Mouse (Mus musculus): ENCODE results near the gene Tmc3. TPM values are rescaled to one million over a fixed set of nuclear protein-coding genes. Genes with fewer than 3 reads are reported as not detected.

The Tmc3 gene
- total RNA-seq, 4 experiments from 2014 or later, result 0.41 to 0.75 (median 0.49) TPM

GRCm38 (mm10) chr7:83637781-83638583 lies 53.3 kb downstream of the Tmc3 start:
- no peak for DNase-seq (ENCODE audit: low spot score in 2 of 2)

DNA sequence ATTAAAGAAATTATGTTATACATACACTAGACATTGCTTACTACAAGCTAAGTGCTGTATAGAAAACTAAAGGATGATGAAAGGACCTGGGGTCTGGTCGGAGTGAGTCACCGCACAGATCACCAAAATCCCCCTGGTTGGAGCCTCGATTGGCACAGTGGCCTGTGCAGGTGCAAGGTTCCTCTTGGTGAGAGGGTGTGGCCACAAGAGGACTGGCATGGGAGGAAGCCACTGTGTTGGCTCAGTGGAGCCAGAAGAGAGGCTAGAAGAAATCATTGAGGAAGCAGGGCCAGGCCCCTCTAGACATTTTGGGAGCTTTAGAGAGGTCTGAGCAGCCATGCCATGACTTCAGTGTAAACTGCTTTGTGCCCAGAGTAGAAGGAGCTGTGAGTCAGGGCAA lies 54.4 kb downstream of the Tmc3 start:
- no peak for DNase-seq (ENCODE audit: low spot score in 2 of 2)

DNA sequence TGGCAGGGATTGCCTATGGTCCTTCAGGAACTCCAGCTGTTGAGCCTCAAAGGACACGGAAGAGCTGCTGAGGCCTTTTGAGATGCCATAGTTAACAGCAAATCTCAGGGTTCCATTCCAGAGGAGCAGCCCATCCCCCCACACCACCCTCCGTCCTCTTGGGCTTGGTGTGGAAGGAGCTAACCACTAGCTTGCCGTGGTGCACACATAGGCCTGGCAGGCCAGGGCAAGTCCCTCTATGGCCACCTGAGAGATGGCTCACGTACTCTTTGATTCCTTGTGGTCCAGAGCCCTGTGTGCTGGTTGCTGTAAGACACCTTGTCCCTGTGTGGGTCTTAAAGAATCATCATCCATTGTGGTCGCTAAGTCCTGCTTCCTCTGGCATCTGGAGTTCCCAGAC lies 55.9 kb downstream of the Tmc3 start:
- no peak for DNase-seq (ENCODE audit: low spot score in 2 of 2)

DNA sequence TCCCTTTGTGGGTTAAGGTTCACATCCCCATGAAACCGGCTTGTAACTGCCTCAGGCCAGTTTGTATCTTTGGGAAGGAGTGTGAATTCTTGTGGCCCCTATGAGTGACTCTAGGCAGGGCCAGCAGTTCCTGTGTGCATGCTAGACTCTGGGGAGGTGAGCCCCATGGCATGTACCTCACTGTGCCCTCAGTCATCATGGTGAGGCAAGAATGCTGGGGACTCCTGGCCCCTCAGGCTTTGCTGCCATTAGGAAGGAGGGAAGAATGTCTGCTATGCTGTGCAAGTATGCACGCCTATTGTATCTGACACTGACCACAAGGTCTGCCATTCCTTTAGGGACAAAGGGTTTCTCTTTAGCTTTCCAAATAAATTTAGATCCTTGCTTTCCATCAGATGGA lies 56.4 kb downstream of the Tmc3 start:
- no peak for DNase-seq (ENCODE audit: low spot score in 2 of 2)

DNA sequence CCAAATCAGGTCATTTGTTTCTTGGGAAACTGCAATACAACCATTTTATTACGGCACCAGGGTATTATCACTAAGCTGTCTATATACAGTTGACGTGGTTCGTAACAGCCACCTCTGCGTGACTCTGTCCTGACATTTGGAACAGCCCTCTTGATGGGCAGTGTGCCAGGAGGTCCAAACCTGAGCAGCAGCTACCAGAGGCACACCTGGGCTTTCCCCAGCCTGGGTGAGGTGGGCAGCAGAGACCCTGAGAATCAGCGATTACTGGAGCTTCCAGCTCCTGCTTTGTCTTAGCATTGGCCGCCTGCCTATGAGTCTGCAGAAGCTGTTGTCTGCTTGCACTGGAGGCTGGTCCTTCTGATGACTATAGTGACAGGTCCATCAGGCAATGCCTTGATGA lies 58.9 kb downstream of the Tmc3 start:
- DNase-seq (ENCODE audit: low spot score in 2 of 2), result no peak

- no peak for DNase-seq (ENCODE audit: low spot score in 2 of 2)
Measured at GRCm38 (mm10) chr7:83644761-83645160, 60.0 kb downstream of the Tmc3 start.

DNA sequence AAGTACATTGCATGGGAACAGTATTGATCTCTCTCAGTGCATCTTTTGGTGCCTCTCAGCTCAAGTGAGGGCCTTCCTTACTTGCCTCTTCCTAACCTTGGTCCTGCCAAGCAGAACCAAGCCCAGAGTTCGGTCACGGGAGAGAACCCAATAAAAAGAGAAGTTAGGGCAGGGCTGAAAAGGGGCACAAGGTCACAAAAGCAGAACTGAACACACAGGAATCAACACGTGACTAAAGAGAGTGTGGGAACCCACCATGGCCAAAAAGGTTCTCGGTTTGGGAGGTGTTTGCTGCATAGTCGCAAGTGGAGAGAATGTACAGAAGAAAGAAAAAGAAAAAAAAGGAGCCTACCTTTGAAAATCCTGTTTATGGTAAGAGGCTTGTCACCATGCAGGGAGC lies 60.7 kb downstream of the Tmc3 start:
- DNase-seq (ENCODE audit: low spot score in 2 of 2), result no peak

GRCm38 (mm10) chr7:83648807-83649206 lies 64.1 kb downstream of the Tmc3 start:
- no peak for DNase-seq (ENCODE audit: low spot score in 2 of 2)

DNA sequence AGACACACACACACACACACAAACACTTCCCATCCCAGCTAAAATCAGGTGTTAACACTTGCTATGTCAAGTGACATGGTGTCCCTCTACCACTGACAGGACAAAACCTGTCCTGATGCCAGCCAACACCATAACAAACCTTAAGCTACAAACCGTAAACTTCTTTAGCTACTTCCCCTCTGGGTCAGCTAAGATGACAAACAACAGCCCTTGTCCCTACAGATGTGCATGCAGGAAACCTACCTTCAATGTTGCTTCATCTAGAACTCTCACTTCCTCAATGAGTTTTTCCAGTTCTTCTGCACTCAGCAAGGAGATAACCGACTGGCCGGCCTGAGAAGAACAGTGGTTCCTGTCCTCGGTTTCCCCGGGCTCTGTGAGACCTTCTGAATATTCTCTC lies 65.9 kb downstream of the Tmc3 start:
- DNase-seq (ENCODE audit: low spot score in 2 of 2), result no peak

DNA sequence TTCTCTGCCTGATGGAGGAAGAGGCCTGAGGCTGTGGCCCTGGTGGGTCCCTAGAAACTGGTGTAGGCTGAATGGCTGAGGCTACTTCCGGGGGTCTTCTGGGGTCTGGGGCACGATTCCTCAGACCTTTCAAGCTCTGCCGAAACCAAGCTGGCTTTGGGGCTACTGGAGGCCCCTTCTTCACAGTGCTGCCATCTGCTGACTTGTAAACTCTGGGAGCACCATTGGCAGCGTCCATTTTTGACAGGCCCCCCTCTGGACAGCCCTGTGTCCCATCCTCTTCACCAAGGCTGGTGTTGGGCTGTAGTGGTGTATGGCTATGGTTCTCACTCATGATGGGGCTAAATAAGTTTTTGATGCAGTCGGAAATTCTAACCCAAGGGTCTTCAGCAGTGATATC lies 67.8 kb downstream of the Tmc3 start:
- no peak for DNase-seq (ENCODE audit: low spot score in 2 of 2)

- DNase-seq (ENCODE audit: low spot score in 2 of 2), result no peak
Measured at GRCm38 (mm10) chr7:83653605-83654051, 68.9 kb downstream of the Tmc3 start.

- no peak for DNase-seq (ENCODE audit: low spot score in 2 of 2)
Measured at GRCm38 (mm10) chr7:83654196-83654595, 69.5 kb downstream of the Tmc3 start.

GRCm38 (mm10) chr7:83654938-83655630 lies 70.4 kb downstream of the Tmc3 start:
- DNase-seq (ENCODE audit: low spot score in 2 of 2), result no peak

GRCm38 (mm10) chr7:83658716-83659115 lies 74.0 kb downstream of the Tmc3 start:
- no peak for DNase-seq (ENCODE audit: low spot score in 2 of 2)

DNA sequence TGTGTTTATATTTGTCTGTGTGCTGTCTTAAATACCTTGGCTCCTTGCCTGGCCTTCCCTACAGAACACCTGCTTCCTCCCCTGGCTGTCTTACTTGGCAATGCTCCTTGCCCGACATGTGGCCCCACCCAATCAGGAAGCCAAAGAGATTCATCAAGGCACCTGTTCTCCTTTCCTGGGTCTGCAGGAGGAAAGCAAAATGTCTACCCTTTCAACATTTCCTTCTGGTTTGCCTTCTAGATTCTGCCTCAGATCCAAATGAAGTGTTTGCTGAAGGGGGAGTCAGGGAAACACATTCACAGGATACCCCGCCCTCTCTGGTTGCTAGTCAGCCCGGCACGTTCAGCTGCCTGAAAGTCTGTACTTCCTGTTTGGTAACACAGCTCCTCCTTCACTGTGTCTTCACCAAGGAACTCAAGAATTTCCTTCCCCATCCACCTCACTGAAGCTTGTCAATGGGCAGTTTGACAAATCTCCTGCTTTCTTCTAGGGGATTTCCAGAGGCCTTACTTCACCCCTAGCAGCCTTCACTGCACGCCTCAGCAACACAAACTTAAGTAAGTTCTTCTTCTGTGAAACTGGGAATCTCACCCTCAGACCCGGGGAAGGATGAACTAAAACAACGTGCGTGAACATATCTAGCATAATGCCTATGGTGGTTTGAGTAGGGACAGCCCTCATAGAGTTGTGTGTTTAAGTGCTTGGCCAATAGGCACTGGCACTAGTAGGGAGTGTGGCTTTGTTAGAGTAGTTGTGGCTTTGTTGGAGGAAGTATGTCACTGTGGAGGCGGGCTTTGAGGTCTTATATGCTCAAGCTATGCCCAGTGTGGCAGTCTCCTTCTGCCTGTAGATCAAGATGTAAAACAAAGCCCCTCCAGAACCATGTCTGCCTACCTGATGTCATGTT lies 74.7 kb downstream of the Tmc3 start:
- DNase-seq (ENCODE audit: low spot score in 2 of 2), result no peak

GRCm38 (mm10) chr7:83660273-83660691 lies 75.6 kb downstream of the Tmc3 start:
- DNase-seq (ENCODE audit: low spot score in 2 of 2), result no peak

DNA sequence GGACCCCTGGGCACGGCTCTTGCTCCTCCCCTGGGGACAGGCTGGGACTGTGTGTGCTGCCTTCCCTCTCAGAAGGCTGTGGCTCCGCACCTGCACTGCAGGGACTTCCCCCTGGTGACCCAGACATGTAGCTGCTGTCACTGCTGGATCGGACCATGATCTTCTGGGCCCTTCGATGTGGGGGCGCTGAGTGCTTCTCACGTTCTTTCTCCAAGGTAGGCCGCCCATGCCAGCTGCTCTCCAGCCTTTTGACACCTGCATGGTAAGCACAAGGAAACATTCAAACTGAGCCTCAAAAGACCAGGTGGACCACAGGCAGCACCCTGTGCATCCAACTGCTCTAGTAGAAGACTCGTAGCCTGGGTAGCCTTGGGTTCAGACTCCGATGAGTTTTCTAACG lies 76.3 kb downstream of the Tmc3 start:
- no peak for DNase-seq (ENCODE audit: low spot score in 2 of 2)

DNA sequence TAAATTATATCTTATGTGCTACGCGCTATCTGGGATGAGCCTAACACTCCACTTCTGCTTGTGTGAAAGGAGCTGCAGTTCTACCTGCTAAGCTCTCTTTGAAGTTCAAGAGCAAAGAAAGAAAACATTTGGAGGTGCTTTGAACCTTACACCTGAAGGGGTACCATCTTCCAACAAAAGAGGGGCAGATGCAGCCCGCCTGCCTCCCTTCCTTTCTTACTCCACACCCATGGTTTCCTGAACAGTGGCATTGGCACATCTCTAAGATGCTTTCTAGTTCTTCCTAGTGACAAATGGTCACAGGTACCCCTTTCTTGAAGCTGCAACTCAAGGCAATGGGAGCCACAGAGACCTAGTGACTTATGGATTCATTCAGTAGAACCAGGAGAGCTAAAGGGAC lies 77.0 kb downstream of the Tmc3 start:
- no peak for DNase-seq (ENCODE audit: low spot score in 2 of 2)

DNA sequence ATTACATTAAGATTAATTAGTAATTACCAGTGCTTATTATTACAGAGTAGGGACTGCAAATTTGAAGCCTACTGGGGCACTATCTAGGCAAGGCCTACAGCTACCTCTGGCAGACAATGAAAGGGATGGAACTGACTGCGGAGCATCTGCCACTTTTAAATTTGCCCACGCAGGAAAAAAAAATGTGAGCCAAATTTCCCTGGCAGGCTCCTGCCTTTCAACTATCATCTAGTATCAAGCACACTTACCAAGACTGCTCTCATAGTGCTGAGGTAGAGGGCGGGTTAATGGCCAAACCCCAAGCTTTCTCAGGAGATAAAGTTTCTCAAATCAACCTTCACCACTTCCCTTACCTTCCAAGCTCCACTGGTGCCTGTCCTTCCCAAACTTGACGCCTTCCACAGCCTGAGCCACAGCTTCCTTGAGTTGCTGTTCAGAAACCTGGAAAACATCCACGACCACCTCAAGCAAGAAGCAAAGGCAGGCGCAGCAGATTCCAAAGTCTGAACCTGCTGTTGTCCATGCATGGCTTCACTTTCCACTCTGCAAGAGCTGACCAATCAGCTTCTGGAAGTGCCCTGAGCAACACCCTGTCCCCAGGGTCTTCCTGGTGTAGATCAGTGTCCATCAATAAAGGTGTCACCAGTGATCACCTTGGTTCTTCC lies 78.1 kb downstream of the Tmc3 start:
- DNase-seq (ENCODE audit: low spot score in 2 of 2), result peak; percentile 51 to 59

GRCm38 (mm10) chr7:83666087-83666595 lies 81.4 kb downstream of the Tmc3 start:
- DNase-seq (ENCODE audit: low spot score in 2 of 2), result no peak

Data from layer of hippocampus, adult 8-10 months (tissue).